Mouse (Mus musculus) frontal cortex, postnatal 10 days (tissue): ENCODE data around the gene Sirpb1c.
"Not testable (repeated sequence)": the region's sequence is repeated elsewhere in the genome, so short reads cannot be mapped to it uniquely, and the experiment has no call there.

Experiments used
- DNase-seq, 2 experiments: peaks; one replicate each; pipeline ENCODE4 v3.0.0; 2022; ENCODE audit warnings: low spot score in 2 of 2, mixed read lengths in 1 of 2

Sirpb1c gene

DNA sequence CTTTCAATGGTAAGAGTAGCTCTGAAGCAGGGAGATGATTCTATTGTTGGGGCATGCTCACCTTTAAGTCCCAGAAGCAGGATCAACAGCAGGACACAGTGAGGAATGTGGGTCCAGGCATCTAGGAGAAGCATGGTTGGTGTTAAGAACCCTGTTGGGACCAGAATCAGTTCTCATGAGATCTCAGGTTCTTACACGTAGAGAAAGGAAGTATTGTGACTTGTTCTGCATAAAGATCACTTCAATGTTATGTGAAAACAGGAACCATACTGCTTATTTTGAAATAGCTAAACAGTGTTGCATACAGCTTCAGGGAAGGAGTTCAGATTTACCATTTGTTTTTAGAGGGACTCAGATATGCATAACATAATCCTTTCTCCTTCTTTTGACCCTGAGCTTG lies at the start of gene Sirpb1c:
Gene Sirpb1c, minus strand, starts transcription at position 249 of the 400 bp plus-strand sequence.
- DNase-seq = not testable (repeated sequence)

DNA sequence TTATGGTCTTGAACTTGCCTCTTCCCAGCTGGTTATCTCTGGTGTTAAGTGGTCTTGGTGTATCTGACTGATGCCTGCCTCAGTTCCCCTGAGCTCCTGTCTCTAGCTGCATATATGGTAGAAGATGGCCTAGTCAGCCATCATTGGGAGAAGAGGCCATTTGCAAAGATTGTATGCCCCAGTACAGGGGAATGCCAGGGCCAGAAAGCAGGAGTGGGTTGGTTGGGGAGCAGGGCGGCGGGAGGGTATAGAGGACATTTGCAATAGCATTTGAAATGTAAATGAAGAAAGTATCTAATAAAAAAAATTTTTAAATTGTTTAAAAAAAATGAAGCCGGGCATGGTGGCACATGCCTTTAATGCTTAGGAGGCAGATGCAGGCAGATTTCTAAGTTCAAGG lies 38.1 kb upstream of the Sirpb1c start:
- no peak for DNase-seq

DNA sequence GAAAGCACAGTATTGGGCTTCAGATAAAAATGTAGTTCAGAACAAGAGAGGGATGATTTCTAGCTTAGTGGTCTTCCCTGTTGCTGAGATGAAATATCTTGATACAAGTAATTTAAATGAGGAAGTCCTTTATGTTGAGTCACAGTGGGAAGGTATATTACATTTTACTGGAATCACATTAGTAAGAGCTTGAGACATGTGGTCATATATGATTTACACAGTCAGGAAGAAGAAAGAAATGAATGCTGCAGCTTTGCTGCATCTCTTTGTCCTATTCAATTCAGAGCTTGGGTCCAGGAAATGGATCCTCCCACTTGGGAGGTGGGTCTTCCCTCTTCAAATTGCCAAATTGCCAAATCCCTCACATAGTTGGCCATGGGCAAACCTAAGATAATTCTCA lies 7.4 kb upstream of the Sirpb1c start:
- DNase-seq = not testable (repeated sequence)

DNA sequence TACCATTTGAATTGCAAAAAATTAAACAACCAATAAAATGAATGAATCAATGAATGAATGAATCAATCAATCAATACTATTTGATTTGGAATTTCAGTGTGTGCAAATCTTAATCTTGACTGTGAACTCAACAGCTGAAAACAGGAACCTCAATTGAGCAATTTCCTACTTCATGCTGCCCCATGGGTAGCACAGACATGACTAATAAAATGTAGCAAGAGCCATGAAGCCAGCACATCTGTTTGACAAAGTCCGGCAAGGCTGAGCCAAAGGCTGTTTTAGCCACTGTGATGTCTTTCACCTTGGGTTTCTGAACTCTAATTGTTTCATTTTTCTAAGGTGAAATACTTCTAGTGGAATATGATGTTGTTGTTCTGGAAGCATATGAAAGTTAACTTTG lies 1.6 kb upstream of the Sirpb1c start:
- DNase-seq = no peak

DNA sequence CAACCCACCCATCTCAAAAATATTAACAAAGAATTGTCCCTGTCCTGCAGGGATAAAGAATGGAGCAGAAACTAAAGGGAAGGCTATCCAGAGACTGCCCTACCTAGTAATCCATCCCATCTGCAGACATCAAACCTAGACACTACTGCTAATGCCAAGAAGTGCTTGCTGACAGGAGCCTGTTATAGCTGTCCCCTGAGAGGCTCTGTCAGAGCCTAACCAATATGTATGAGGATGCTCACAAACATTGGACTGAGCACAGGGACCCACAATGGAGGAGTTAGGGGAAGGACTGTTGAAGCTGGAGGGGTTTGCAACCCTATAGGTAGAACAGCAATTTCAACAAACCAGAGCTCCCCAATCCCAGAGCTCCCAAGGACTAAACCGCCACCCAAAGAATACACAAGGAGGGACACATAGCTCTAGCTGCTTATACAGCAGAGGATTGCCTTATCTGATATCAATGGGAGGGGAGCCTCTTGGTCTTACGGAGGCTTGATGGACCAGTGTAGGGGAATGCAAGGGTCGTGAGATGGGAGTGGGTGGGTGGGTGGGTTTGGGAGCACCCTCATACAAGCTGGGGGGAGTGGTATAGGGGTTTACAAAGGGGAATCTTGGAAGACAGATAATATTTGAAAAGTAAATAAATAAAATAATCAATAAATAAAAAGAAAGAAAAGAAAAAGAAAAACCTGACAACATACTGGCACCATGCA lies 838 bp downstream of the Sirpb1c start:
- DNase-seq = no peak

DNA sequence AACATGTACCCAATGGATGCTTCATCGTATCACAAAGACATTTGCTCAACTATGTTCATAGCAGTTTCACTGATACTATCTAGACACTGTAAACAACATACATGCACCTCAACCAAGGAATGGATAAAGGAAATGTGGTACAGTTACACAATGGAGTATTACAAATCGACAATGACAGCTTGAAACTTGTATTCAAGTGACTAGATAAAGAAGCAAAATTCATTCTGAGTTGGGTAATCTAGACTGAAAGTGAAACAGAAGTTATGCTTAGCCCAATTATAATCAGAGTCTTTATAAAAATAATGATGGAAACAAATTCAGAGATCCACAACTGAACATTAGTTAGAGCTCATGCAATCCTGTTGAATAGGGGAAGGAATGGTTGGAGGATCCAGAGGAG lies 74.7 kb downstream of the Sirpb1c start:
- DNase-seq = not testable (repeated sequence)
